Mouse (Mus musculus): ENCODE results near the gene Zfp771. TPM values are rescaled to one million over a fixed set of nuclear protein-coding genes. Genes with fewer than 3 reads are reported as not detected.
A peak's percentile ranks its signal among the peaks of the same experiment; 100 is the strongest.

The Zfp771 gene
- polyA plus RNA-seq, 1 experiment from 2014 or later = 53.2 TPM

DNA sequence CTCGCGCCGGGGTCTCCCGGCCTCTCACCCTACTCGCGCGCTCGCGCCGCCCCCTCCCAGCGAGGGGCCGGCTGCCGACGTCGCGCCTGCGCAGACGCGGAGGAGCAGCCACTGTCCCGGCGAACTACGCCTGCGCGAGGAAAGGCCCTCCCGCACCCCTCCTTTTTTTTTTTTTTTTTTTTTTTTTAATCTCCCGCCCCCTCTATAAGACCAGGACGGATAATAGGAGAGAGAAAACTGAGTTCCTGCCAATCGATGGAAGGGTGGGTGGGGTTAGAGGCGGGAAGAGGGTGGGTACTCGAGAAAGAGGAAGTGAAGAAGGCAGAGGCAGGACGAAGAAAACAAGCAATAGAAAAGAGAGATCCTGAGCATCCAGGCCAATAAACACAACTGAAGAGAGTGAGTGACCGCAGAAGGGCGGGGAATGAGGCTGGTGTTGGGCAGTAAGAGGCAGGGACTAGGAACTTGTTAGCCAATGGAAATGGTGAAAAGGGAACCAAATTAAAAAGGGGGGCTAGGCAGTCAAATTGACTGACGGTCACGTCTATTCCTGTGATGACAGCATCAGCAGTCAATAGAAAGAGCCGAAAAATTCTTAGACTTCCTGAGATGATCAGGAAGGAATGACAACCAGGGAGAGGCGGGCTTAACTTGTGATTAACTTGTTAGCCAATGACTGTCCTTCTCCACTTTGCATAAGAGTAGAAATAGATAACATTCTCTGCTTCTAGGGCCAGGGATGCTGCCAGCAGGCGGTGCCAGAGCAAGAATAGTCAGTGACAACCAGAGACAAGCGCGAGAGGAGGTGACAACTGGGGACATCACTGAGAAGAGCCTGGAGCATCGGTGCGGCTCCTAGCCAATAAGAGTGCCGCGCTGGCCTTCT is 35.3 kb upstream of the Zfp771 start, which contains the start of gene Mylpf:
Gene Mylpf (plus strand): TSS at position 338 of the 886 bp plus-strand sequence.
- peaks cover 19% of the 10 kb centered on the region for H3K4me1 ChIP-seq (ENCODE audit: control insufficient read depth, insufficient read depth, low read length)
- peak; percentile 98 for DNase-seq (ENCODE audit: low spot score)
- H3K27ac ChIP-seq (ENCODE audit: low read depth, low read length) = peak within 1 kb of the TSS; percentile 85
- H3K27me3 ChIP-seq (replicated peaks; ENCODE audit: control insufficient read depth, insufficient read depth, low read length) = no peaks in the 10 kb centered on the region
- H3K36me3 ChIP-seq (ENCODE audit: control insufficient read depth, insufficient read depth, low read length) = peaks cover 7% of the 10 kb centered on the region
- H3K9me3 ChIP-seq (replicated peaks; ENCODE audit: control insufficient read depth, low read length) = no peaks in the 10 kb centered on the region
- peak; percentile 96 for ATAC-seq
- peak within 1 kb of the TSS; percentile 100 for H3K4me2 ChIP-seq (ENCODE audit: low read length)
- peak within 1 kb of the TSS; percentile 95 for H3K9ac ChIP-seq (ENCODE audit: low read length)
- H3K4me3 ChIP-seq (ENCODE audit: low read depth, low read length) = peak within 1 kb of the TSS; percentile 95
- WGBS = under 1% methylated on average over 43 of the region's 44 CpGs

DNA sequence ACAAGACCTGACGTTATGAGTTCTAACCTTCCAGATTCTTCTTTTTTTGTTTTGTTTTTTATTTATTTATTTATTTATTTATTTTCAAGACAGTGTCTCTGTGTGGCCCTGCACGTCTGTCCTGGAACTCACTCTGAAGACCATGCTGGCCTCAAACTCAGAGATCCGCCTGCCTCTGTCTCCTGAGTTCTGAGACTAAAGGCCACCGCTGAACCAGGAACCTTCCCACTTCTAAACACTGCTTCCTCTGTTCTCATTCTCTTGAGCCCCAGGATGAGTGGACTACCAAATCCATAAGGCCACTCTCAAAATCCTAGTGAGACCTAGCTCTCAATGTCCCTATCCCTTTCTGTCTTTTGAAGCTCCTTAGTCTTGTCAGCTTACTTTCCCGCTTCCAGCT is 34.2 kb upstream of the Zfp771 start:
- Histone ChIP-seq H3K36me3 (ENCODE audit: control insufficient read depth, insufficient read depth, low read length) (0 out of 2 replicates have a peak, but pooled peaks cover 5% of the 10 kb centered on the region), H3K4me3 (ENCODE audit: low read depth, low read length) (no peak overlapping the region), H3K9ac (ENCODE audit: low read length) (no peak overlapping the region), H3K4me1 (ENCODE audit: control insufficient read depth, insufficient read depth, low read length) (peaks cover 19% of the 10 kb centered on the region), H3K27ac (ENCODE audit: low read depth, low read length) (no peak overlapping the region), H3K27me3 (replicated peaks; ENCODE audit: control insufficient read depth, insufficient read depth, low read length) (0 out of 2 replicates have a peak, but pooled peaks cover 5% of the 10 kb centered on the region), H3K9me3 (replicated peaks; ENCODE audit: control insufficient read depth, low read length) (no peaks in the 10 kb centered on the region), H3K4me2 (ENCODE audit: low read length) (peak overlapping the region; percentile 64)
- DNase-seq (ENCODE audit: low spot score) = no peak
- ATAC-seq = no peak
- 74% methylated on average over 5 of the region's 5 CpGs for WGBS

DNA sequence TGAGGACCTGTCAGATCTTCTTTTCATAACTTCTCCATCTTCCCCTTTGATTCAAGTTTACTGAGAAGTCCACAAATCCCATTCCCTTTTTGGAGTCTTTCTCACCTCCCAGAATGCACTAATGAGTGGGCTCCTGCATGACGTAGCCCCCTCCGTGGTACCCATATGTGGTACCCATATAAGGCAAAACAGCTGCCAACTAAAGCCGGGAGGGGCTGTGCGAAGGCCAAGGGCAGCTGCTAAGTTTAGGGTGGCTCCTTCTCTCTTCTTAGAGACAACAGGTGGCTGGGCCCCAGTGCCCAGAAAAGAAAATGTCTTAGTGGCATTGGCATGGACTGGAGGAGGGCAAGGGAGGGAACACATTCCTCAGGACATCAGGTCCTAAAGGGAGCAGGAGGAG is 33.8 kb upstream of the Zfp771 start:
- DNase-seq (ENCODE audit: low spot score) (no peak), ATAC-seq (no peak)
- Histone ChIP-seq H3K9ac (ENCODE audit: low read length) (no peak overlapping the region), H3K9me3 (replicated peaks; ENCODE audit: control insufficient read depth, low read length) (no peaks in the 10 kb centered on the region), H3K4me2 (ENCODE audit: low read length) (no peak overlapping the region), H3K4me1 (ENCODE audit: control insufficient read depth, insufficient read depth, low read length) (peaks cover 20% of the 10 kb centered on the region), H3K4me3 (ENCODE audit: low read depth, low read length) (no peak overlapping the region), H3K27me3 (replicated peaks; ENCODE audit: control insufficient read depth, insufficient read depth, low read length) (0 out of 2 replicates have a peak, but pooled peaks cover 6% of the 10 kb centered on the region), H3K27ac (ENCODE audit: low read depth, low read length) (no peak overlapping the region), H3K36me3 (ENCODE audit: control insufficient read depth, insufficient read depth, low read length) (0 out of 2 replicates have a peak, but pooled peaks cover 2% of the 10 kb centered on the region)
- 92% methylated on average over 4 of the region's 4 CpGs for WGBS

DNA sequence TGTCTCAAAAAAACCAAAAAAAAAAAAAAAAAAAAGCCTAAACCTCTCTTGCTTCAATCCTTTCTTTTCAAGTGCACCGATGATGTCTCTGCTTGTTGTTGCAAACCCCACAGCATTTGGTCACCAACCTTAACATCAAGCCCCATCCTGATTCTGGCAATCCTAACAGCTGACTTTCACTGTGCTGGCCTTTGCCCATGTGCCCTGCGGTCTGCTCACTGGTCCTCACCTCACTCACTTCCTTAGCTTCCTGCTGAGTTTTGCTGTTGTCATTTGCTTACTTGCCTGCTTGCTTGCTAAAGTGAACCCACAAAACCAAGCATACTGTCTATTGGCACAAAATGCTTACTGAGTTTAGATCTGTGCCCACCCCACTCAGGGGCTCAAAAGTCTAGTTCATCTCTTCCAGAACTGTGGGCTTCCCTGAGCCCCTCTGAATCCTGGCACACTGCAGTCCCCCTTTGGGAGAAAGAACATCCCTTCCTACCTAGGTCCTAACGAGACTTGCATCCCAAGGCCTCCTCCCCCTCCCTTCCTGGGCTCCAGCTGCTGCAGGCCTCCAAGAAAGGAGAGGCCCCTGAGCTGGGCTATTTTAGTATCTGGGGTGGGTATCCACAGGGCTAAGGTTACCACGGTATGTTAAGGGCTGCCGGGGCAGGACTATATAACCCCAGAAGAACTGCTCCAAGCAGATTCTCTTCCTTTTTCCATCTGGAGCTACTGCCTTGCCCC is 32.9 kb upstream of the Zfp771 start:
- 88% methylated on average over 5 of the region's 5 CpGs for WGBS
- no peaks in the 10 kb centered on the region for H3K9me3 ChIP-seq (replicated peaks; ENCODE audit: control insufficient read depth, low read length)
- no peak overlapping the region for H3K9ac ChIP-seq (ENCODE audit: low read length)
- no peak overlapping the region for H3K4me3 ChIP-seq (ENCODE audit: low read depth, low read length)
- no peak overlapping the region for H3K4me2 ChIP-seq (ENCODE audit: low read length)
- H3K27ac ChIP-seq (ENCODE audit: low read depth, low read length) = no peak overlapping the region
- no peak for DNase-seq (ENCODE audit: low spot score)
- H3K4me1 ChIP-seq (ENCODE audit: control insufficient read depth, insufficient read depth, low read length) = peaks cover 13% of the 10 kb centered on the region
- H3K36me3 ChIP-seq (ENCODE audit: control insufficient read depth, insufficient read depth, low read length) = no peaks in the 10 kb centered on the region
- H3K27me3 ChIP-seq (replicated peaks; ENCODE audit: control insufficient read depth, insufficient read depth, low read length) = 0 out of 2 replicates have a peak, but pooled peaks cover 6% of the 10 kb centered on the region
- ATAC-seq = no peak

DNA sequence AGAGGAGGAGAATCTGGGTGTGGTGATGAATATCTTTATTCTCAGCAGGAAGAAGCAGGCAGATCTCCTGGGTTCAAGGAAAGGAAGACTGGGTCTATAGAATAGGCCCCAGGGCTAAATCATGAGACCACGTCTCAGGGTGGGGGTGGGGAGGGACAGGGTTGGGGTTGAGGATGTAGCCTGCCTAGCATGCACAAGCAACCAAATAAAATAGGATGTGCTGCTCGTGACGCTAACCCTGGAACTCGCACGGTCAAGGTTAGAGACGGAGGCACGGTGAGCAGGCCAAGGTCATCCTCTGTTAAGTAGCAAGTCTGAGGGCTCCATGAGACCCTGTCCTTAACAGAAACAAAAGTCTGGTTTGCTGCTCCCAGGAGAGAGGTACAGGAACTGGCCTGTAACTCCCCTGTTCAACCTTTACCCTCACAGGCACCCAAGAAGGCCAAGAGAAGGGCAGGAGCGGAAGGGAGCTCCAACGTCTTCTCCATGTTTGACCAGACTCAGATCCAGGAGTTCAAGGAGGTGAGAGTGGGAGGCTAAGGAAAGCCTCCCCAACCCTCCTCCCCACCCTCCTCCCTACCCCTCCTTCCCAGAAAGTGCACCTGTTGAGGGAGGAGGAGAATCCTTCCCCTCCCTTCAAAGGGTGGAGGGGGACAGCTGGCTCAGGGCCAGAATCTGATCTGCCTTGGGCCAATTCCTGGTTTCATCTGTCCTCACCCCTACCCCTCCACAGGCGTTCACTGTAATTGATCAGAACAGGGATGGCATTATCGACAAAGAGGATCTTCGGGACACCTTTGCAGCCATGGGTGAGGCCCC is 31.4 kb upstream of the Zfp771 start:
- 91% methylated on average over 12 of the region's 12 CpGs for whole genome bisulfite sequencing
- 0 out of 2 replicates have a peak, but pooled peaks cover 3% of the 10 kb centered on the region for H3K4me1 ChIP-seq (ENCODE audit: control insufficient read depth, insufficient read depth, low read length)
- no peak overlapping the region for H3K9ac ChIP-seq (ENCODE audit: low read length)
- no peak overlapping the region for H3K4me3 ChIP-seq (ENCODE audit: low read depth, low read length)
- no peak for DNase-seq (ENCODE audit: low spot score)
- no peak overlapping the region for H3K27ac ChIP-seq (ENCODE audit: low read depth, low read length)
- no peak overlapping the region for H3K4me2 ChIP-seq (ENCODE audit: low read length)
- no peak for ATAC-seq
- H3K27me3 ChIP-seq (replicated peaks; ENCODE audit: control insufficient read depth, insufficient read depth, low read length) = 0 out of 2 replicates have a peak, but pooled peaks cover 6% of the 10 kb centered on the region
- H3K36me3 ChIP-seq (ENCODE audit: control insufficient read depth, insufficient read depth, low read length) = no peaks in the 10 kb centered on the region
- no peaks in the 10 kb centered on the region for H3K9me3 ChIP-seq (replicated peaks; ENCODE audit: control insufficient read depth, low read length)

GRCm38 (mm10) chr7:127213485-127213884 is 30.6 kb upstream of the Zfp771 start:
- DNase-seq (ENCODE audit: low spot score) = peak; percentile 42
- 0 out of 2 replicates have a peak, but pooled peaks cover 3% of the 10 kb centered on the region for H3K4me1 ChIP-seq (ENCODE audit: control insufficient read depth, insufficient read depth, low read length)
- H3K36me3 ChIP-seq (ENCODE audit: control insufficient read depth, insufficient read depth, low read length) = no peaks in the 10 kb centered on the region
- H3K4me3 ChIP-seq (ENCODE audit: low read depth, low read length) = no peak overlapping the region
- 0 out of 2 replicates have a peak, but pooled peaks cover 6% of the 10 kb centered on the region for H3K27me3 ChIP-seq (replicated peaks; ENCODE audit: control insufficient read depth, insufficient read depth, low read length)
- H3K27ac ChIP-seq (ENCODE audit: low read depth, low read length) = no peak overlapping the region
- H3K9ac ChIP-seq (ENCODE audit: low read length) = no peak overlapping the region
- no peaks in the 10 kb centered on the region for H3K9me3 ChIP-seq (replicated peaks; ENCODE audit: control insufficient read depth, low read length)
- no peak overlapping the region for H3K4me2 ChIP-seq (ENCODE audit: low read length)
- WGBS = 40% methylated on average over 7 of the region's 7 CpGs
- ATAC-seq = no peak

DNA sequence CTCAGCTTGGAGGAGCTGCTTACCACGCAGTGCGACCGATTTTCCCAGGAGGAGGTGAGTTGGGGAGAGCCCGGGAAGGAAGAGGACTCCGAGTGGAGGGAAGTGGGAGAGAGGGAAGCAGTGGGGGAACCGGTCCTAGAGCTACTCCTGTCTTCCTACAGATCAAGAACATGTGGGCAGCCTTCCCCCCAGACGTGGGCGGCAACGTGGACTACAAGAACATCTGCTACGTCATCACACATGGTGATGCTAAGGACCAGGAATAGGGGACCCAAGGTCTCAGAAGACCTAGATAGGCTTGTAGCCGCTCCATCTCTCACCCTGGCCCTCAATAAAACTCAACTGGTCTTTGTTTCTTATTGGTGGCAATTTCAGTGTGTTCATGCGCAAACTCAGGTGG is 30.1 kb upstream of the Zfp771 start:
- Histone ChIP-seq H3K4me1 (ENCODE audit: control insufficient read depth, insufficient read depth, low read length) (0 out of 2 replicates have a peak, but pooled peaks cover 3% of the 10 kb centered on the region), H3K36me3 (ENCODE audit: control insufficient read depth, insufficient read depth, low read length) (no peaks in the 10 kb centered on the region), H3K27me3 (replicated peaks; ENCODE audit: control insufficient read depth, insufficient read depth, low read length) (0 out of 2 replicates have a peak, but pooled peaks cover 6% of the 10 kb centered on the region), H3K9ac (ENCODE audit: low read length) (no peak overlapping the region), H3K27ac (ENCODE audit: low read depth, low read length) (no peak overlapping the region), H3K9me3 (replicated peaks; ENCODE audit: control insufficient read depth, low read length) (no peaks in the 10 kb centered on the region), H3K4me3 (ENCODE audit: low read depth, low read length) (no peak overlapping the region), H3K4me2 (ENCODE audit: low read length) (no peak overlapping the region)
- WGBS = 65% methylated on average over 12 of the region's 12 CpGs
- ATAC-seq (no peak), DNase-seq (ENCODE audit: low spot score) (no peak)

- Histone ChIP-seq H3K4me2 (ENCODE audit: low read length) (no peak overlapping the region), H3K9ac (ENCODE audit: low read length) (no peak overlapping the region), H3K4me3 (ENCODE audit: low read depth, low read length) (no peak overlapping the region), H3K9me3 (replicated peaks; ENCODE audit: control insufficient read depth, low read length) (no peaks in the 10 kb centered on the region), H3K36me3 (ENCODE audit: control insufficient read depth, insufficient read depth, low read length) (no peaks in the 10 kb centered on the region), H3K4me1 (ENCODE audit: control insufficient read depth, insufficient read depth, low read length) (0 out of 2 replicates have a peak, but pooled peaks cover 3% of the 10 kb centered on the region), H3K27ac (ENCODE audit: low read depth, low read length) (no peak overlapping the region), H3K27me3 (replicated peaks; ENCODE audit: control insufficient read depth, insufficient read depth, low read length) (0 out of 2 replicates have a peak, but pooled peaks cover 6% of the 10 kb centered on the region)
- WGBS = 39% methylated on average over 21 of the region's 21 CpGs
- DNase-seq (ENCODE audit: low spot score) (no peak), ATAC-seq (no peak)
Observed at GRCm38 (mm10) chr7:127214521-127214920, 29.6 kb upstream of the Zfp771 start.

Measured in forebrain, embryonic 14.5 days (tissue).